Mouse (Mus musculus) kidney, adult 2 months (tissue): ENCODE measurements around the gene Dis3l2. TPM values are rescaled to one million over a fixed set of nuclear protein-coding genes. Genes with fewer than 3 reads are reported as not detected.

Source experiments
- DNase-seq: peaks from one replicate; pipeline ENCODE4 v3.0.0; 2021
- H3K27ac ChIP-seq: fragments of 200-500 bp; 2 replicates; pipeline ENCODE4 v1.5.1; 2012; ENCODE audit warnings: low read depth, low read length, control low read depth, inconsistent platforms; ENCODE audit not compliant: insufficient read depth
- H3K27me3 ChIP-seq: fragments of 200-500 bp; replicated peaks from 2 replicates; pipeline ENCODE4 v1.6.1; 2012; ENCODE audit warnings: mild to moderate bottlenecking, moderate library complexity, low read length, inconsistent platforms; ENCODE audit not compliant: control insufficient read depth, insufficient read depth
- H3K36me3 ChIP-seq: fragments of 200-500 bp; 2 replicates; pipeline ENCODE4 v1.6.1; 2012; ENCODE audit warnings: mild to moderate bottlenecking, moderate library complexity, low read length, inconsistent platforms; ENCODE audit not compliant: control insufficient read depth, insufficient read depth
- H3K4me1 ChIP-seq: fragments of 200-500 bp; 2 replicates; pipeline ENCODE4 v1.6.1; 2011; ENCODE audit warnings: low read length; ENCODE audit not compliant: control insufficient read depth, insufficient read depth
- H3K4me3 ChIP-seq: fragments of 200-500 bp; 2 replicates; pipeline ENCODE4 v1.5.1; 2011; ENCODE audit warnings: mild to moderate bottlenecking, low read depth, low read length, control low read depth; ENCODE audit not compliant: insufficient read depth
- CTCF ChIP-seq: fragments of 200-500 bp; conservative IDR thresholded peaks from 2 replicates; pipeline ENCODE4 v1.5.1; 2011; ENCODE audit warnings: low read depth, mild to moderate bottlenecking, control low read depth, low read length, moderate library complexity, mixed read lengths; ENCODE audit not compliant: insufficient read depth, insufficient read length
- POLR2A ChIP-seq: fragments of 200-500 bp; IDR thresholded peaks from one replicate; pipeline ENCODE4 v1.6.1; 2011; ENCODE audit warnings: low read depth, low read length, control low read depth
- WGBS: fragments of 180-500 bp; shearing (Covaris S2); methylation state at CpG from one replicate; pipeline ENCODE4 v1.1.7; 2018; 5-methylcytosine and 5-hydroxymethylcytosine counted together
- polyA plus RNA-seq: library from polyadenylated mRNA; depleted of rRNA; stranded (reverse); fragments of >200 nt; gene quantifications from 2 replicates; pipeline ENCODE4 v1.2.3, GENCODE M21; 2012; rRNA removed

Dis3l2 gene
- polyA plus RNA-seq, 1 experiment = 15.7 TPM

- Histone ChIP-seq H3K4me1 (no peaks in the 10 kb centered on the region), H3K36me3 (no peaks in the 10 kb centered on the region), H3K4me3 (no peak within 1 kb of the TSS), H3K27me3 (no peaks in the 10 kb centered on the region), H3K27ac (no peak within 1 kb of the TSS)
- DNase-seq = no peak
- TF ChIP-seq CTCF (no peak), POLR2A (no peak)
- 80% methylated on average over 4 of the region's 4 CpGs for WGBS
Measured at GRCm38 (mm10) chr1:87089828-87090227, 386.2 kb downstream of the Dis3l2 start, which contains the start of gene Alppl2. Alppl2 (minus strand) TSS chr1:87089928.

GRCm38 (mm10) chr1:87095642-87096041 lies 392.0 kb downstream of the Dis3l2 start:
- WGBS = 60% methylated on average over 8 of the region's 8 CpGs
- no peak for TF ChIP-seq POLR2A
- no peak for TF ChIP-seq CTCF
- Histone ChIP-seq H3K4me1 (no peaks in the 10 kb centered on the region), H3K36me3 (no peaks in the 10 kb centered on the region), H3K27me3 (no peaks in the 10 kb centered on the region), H3K4me3 (no peak overlapping the region), H3K27ac (no peak overlapping the region)
- DNase-seq = no peak

GRCm38 (mm10) chr1:87098358-87098975 lies 394.9 kb downstream of the Dis3l2 start:
- 11% methylated on average over 30 of the region's 30 CpGs for WGBS
- DNase-seq = peak; percentile 60
- no peak overlapping the region for H3K4me3 ChIP-seq

More at GRCm38 (mm10) chr1:87098358-87098975, 394.9 kb downstream of the Dis3l2 start:
- Histone ChIP-seq H3K27me3 (no peaks in the 10 kb centered on the region), H3K36me3 (no peaks in the 10 kb centered on the region), H3K27ac (no peak overlapping the region), H3K4me1 (no peaks in the 10 kb centered on the region)
- TF ChIP-seq POLR2A = no peak
- peak; percentile 59 for TF ChIP-seq CTCF

Other genes starting within 250 kb of the Dis3l2 start
- gene Ptma, start 177.1 kb upstream of the Dis3l2 start, polyA plus RNA-seq = 622 and 651 TPM in 2 replicates
- gene Pde6d, start 121.2 kb upstream of the Dis3l2 start, polyA plus RNA-seq = 20.2 and 24.9 TPM in 2 replicates
- gene Cops7b, start 120.9 kb upstream of the Dis3l2 start, polyA plus RNA-seq = 20.1 and 22.5 TPM in 2 replicates
- 0.08 and 0.09 TPM in 2 replicates for gene Nppc, start 33.2 kb upstream of the Dis3l2 start, polyA plus RNA-seq